Mouse (Mus musculus) E14TG2a.4 (cell line): ENCODE data around the gene St6galnac3.

Experiments used
- H3K27me3 ChIP-seq: 2 replicates; pipeline ENCODE4 v1.6.1; 2014; ENCODE audit warnings: low read length, control low read depth; ENCODE audit not compliant: insufficient read depth
- H3K36me3 ChIP-seq: 2 replicates; pipeline ENCODE4 v1.6.1; 2014; ENCODE audit warnings: low read length, control low read depth; ENCODE audit not compliant: insufficient read depth
- H3K4me1 ChIP-seq: replicated peaks from 2 replicates; pipeline ENCODE4 v1.6.1; 2014; ENCODE audit warnings: low read depth, low read length, control low read depth
- H3K4me3 ChIP-seq: replicated peaks from 2 replicates; pipeline ENCODE4 v1.5.1; 2014; ENCODE audit warnings: mild to moderate bottlenecking, low read length
- H3K9me3 ChIP-seq: 2 replicates; pipeline ENCODE4 v1.6.1; 2014; ENCODE audit warnings: low read length, control low read depth
- CTCF ChIP-seq: conservative IDR thresholded peaks from 2 replicates; pipeline ENCODE4 v1.5.1; 2014; ENCODE audit warnings: low read length
- NANOG ChIP-seq: IDR thresholded peaks from 2 replicates; pipeline ENCODE4 v1.6.1; 2014; ENCODE audit warnings: borderline replicate concordance, low read length, mixed read lengths
- POU5F1 ChIP-seq: IDR thresholded peaks from 2 replicates; pipeline ENCODE4 v1.6.1; 2014; ENCODE audit warnings: low read length, borderline replicate concordance

St6galnac3 gene

DNA sequence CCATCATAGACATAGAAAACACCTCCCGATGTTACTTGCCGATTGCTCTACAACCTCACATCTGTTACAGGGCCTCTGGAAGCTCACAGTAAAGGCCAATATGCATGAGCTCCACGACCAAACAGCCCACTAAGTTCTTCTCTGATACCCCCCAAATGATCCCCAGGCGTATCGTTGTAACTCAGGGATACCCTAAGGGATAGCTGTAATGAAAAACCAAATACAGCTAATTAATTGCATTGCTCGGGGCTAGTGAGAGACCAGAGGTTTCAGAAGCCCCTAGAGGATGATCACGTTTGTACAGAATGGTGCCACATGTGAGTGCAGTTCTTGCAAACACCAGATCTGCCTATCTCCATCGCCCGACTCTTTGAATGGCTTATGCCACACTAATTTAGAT lies 315.7 kb downstream of the St6galnac3 start:
- TF ChIP-seq POU5F1 (no peak), NANOG (no peak), CTCF (no peak)
- H3K27me3 ChIP-seq, result no peaks in the 10 kb centered on the region
- H3K9me3 ChIP-seq, result no peaks in the 10 kb centered on the region

DNA sequence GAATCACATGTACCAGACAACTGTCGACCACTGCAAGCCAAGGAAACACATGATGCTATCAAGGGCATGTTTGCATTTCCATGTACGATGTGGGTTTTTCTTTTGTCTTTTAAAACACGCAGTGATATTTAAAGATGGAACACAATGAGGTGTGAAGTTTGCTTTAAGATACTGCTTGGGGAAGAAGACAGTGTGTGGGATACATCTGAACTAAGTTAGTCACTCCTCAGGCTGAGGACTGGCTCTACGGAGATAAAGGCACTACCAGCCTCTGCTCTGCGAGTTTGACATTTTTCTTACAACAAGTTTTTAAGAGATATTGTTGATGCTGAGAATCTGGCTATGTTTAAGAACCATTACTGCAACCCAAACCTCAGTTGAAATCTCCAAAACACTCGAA lies 316.6 kb downstream of the St6galnac3 start:
- Histone ChIP-seq H3K27me3 (no peaks in the 10 kb centered on the region), H3K36me3 (no peaks in the 10 kb centered on the region), H3K4me3 (no peak overlapping the region), H3K4me1 (no peaks in the 10 kb centered on the region), H3K9me3 (no peaks in the 10 kb centered on the region)
- no peak for TF ChIP-seq CTCF

More for the DNA sequence above, 315.7 kb downstream of the St6galnac3 start:
- Histone ChIP-seq H3K36me3 (no peaks in the 10 kb centered on the region), H3K4me3 (no peak overlapping the region), H3K4me1 (no peaks in the 10 kb centered on the region)

DNA sequence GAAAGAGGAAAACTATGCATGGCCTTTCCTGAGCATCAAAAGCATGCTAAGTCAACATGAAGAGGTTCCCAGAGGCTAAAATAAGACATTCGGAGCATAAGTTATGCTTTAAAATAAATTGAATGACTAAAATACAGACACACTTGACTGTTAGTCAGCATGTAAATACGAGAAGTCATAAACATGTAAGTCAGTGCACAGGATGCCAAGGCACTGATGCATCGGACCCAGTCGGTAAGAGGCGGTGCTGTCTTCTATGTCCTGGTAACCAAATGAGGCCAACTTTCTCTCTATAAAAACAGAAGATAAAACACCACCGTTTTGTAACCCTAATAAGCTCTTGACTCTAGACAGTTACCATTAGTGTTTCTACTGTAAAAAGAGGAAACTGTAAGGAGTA lies 317.3 kb downstream of the St6galnac3 start:
- H3K9me3 ChIP-seq, result no peaks in the 10 kb centered on the region
- no peaks in the 10 kb centered on the region for H3K4me1 ChIP-seq
- no peak overlapping the region for H3K4me3 ChIP-seq
- H3K27me3 ChIP-seq, result no peaks in the 10 kb centered on the region
- no peaks in the 10 kb centered on the region for H3K36me3 ChIP-seq
- no peak for TF ChIP-seq NANOG

DNA sequence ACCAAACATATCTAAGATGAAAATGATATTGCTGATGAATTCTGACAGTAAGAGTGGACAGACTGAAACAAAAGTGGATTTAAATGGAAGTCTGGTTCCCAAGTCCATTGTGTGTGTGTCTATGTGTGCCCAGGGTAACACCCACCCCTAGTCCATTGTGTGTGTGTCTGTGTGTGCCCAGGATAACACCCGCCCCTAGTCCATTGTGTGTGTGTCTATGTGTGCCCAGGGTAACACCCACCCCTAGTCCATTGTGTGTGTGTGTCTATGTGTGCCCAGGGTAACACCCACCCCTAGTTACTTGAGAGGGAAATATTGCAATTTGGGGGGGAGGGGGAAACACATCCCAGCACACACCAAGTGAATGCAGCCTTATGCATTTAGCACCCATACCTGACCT lies 318.1 kb downstream of the St6galnac3 start:
- TF ChIP-seq NANOG (no peak), CTCF (no peak), POU5F1 (no peak)
- H3K4me1 ChIP-seq, result no peaks in the 10 kb centered on the region
- H3K27me3 ChIP-seq, result no peaks in the 10 kb centered on the region
- no peaks in the 10 kb centered on the region for H3K9me3 ChIP-seq
- no peaks in the 10 kb centered on the region for H3K36me3 ChIP-seq
- H3K4me3 ChIP-seq, result no peak overlapping the region

DNA sequence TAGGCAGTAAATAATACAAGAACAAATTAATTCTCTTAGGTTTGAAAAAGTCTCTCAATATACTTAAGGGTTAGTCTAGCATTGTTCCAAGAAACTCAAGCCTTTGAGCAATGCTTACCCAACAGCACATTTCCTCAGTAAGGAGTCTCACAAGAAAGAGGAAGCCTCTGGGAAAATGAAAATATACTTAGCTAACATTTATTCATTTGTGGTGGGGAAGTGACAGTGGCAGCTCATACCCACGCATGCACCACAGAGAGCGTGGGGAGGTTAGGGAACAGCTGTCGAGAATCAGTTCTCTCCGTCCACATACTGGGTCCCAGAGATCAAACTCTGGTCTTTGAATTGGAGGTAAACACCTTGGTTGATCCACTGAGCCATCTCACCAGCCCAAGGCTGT lies 318.8 kb downstream of the St6galnac3 start:
- TF ChIP-seq NANOG (no peak), POU5F1 (no peak), CTCF (no peak)
- no peaks in the 10 kb centered on the region for H3K36me3 ChIP-seq

GRCm38 (mm10) chr3:153405643-153406042 lies 319.3 kb downstream of the St6galnac3 start:
- Histone ChIP-seq H3K27me3 (no peaks in the 10 kb centered on the region), H3K4me3 (no peak overlapping the region), H3K4me1 (no peaks in the 10 kb centered on the region), H3K9me3 (no peaks in the 10 kb centered on the region), H3K36me3 (no peaks in the 10 kb centered on the region)
- TF ChIP-seq NANOG (no peak), CTCF (no peak), POU5F1 (no peak)

More for the DNA sequence above, 318.8 kb downstream of the St6galnac3 start:
- no peaks in the 10 kb centered on the region for H3K4me1 ChIP-seq
- no peaks in the 10 kb centered on the region for H3K27me3 ChIP-seq
- no peak overlapping the region for H3K4me3 ChIP-seq
- H3K9me3 ChIP-seq, result no peaks in the 10 kb centered on the region

DNA sequence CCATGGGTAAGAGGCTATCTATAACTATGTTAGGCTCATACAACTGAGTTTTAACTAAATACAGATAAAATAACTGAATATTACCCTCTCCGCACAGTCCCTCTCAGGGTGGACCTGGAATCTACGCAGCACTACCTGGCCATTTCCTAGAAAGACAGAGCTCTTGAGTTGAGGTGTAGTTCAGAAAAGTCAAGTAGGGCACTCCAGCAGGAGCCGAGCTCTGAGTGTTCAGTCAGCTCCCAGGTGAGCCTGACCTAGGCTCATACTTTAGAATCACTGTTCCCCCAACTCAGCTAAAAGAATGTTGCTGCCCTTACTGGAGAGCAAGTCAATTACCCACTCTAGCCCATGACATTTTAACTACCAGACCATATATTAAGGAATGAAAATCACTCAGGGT lies 324.7 kb downstream of the St6galnac3 start:
- no peak overlapping the region for H3K4me3 ChIP-seq
- H3K27me3 ChIP-seq, result no peaks in the 10 kb centered on the region
- TF ChIP-seq POU5F1, result no peak
- no peak for TF ChIP-seq NANOG
- TF ChIP-seq CTCF, result no peak
- H3K9me3 ChIP-seq, result no peaks in the 10 kb centered on the region
- H3K36me3 ChIP-seq, result no peaks in the 10 kb centered on the region
- no peaks in the 10 kb centered on the region for H3K4me1 ChIP-seq

- H3K27me3 ChIP-seq, result no peaks in the 10 kb centered on the region
- no peak for TF ChIP-seq NANOG
- TF ChIP-seq CTCF, result no peak
- TF ChIP-seq POU5F1, result no peak
Measured at GRCm38 (mm10) chr3:153399574-153399973, 325.4 kb downstream of the St6galnac3 start.

GRCm38 (mm10) chr3:153397726-153398125 lies 327.2 kb downstream of the St6galnac3 start:
- Histone ChIP-seq H3K36me3 (peaks cover 4% of the 10 kb centered on the region), H3K4me1 (no peaks in the 10 kb centered on the region), H3K27me3 (no peaks in the 10 kb centered on the region), H3K4me3 (no peak overlapping the region), H3K9me3 (peaks cover 23% of the 10 kb centered on the region)
- TF ChIP-seq CTCF (no peak), NANOG (no peak), POU5F1 (no peak)

More at GRCm38 (mm10) chr3:153399574-153399973, 325.4 kb downstream of the St6galnac3 start:
- H3K4me3 ChIP-seq, result no peak overlapping the region
- no peaks in the 10 kb centered on the region for H3K4me1 ChIP-seq
- no peaks in the 10 kb centered on the region for H3K36me3 ChIP-seq
- peaks cover 4% of the 10 kb centered on the region for H3K9me3 ChIP-seq
